Mouse (Mus musculus): ENCODE data around the gene Daglb.
A peak's percentile ranks its signal among the peaks of the same experiment; 100 is the strongest.

GRCm38 (mm10) chr5:143491736-143492135, 27.4 kb downstream of the Daglb start:
- TF ChIP-seq CTCF (IDR thresholded peaks at IDR 0.05; ENCODE audit: low read depth, low read length) = 0 out of 2 replicates have a peak, but pooled peaks have one; percentile 13
- no peak for TF ChIP-seq POLR2A (IDR thresholded peaks at IDR 0.05; ENCODE audit: extremely low read depth, insufficient read depth, low read length)

Data from liver, adult 2 months (tissue).